Mouse (Mus musculus): ENCODE data around the gene Olfr1089. TPM values are rescaled to one million over a fixed set of nuclear protein-coding genes. Genes with fewer than 3 reads are reported as not detected.

The Olfr1089 gene
- total RNA-seq (2021), result not detected
- long read RNA-seq, experiment 1, result 0 reads
- long read RNA-seq, experiment 2, result 0 reads

- no peak for DNase-seq (ENCODE audit: low spot score)
Measured at GRCm38 (mm10) chr2:86733601-86734000, at the start of gene Olfr1089. Gene Olfr1089, minus strand, starts transcription at chr2:86733701.

DNA sequence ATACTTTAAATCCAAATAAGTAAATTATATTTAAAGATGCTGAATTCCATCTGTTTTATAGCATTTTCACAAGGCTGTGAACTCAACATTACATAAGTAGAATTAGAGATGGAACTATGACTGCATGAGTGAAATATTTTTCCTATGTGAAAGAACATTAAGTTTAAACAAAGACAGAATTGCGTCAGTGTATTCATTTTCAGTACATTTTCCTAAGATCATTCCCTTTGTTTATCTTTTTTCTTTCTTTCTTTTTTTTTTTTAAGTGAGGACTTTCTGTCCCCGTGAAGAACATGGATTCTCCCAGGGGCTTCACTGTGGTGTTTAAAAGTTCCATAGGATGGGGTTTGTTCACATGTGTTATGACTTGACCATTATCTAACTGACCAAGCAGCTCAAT lies 48.7 kb upstream of the Olfr1089 start, which contains the start of gene Olfr1093:
Gene Olfr1093, plus strand, starts transcription at position 301 of the 400 bp plus-strand sequence.
- DNase-seq (ENCODE audit: low spot score), result no peak

DNA sequence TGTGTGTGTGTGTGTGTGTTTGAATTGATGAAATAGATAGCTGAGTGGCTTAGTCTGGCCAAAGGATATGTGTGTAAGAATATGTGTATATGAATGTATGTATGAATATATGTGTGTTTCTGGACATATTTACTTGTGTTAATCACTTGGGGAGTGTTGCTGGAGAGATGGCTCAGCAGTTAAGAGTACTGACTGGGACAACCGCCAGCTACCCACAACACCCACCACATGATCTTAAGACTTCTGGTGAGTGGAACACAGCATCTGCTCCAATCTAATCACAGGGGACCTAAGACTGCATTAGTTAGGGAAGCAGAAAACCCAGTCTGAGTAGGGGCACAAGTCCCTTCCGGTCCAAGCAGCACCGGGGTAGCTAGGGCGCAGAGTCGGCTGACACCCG lies 27.5 kb upstream of the Olfr1089 start:
- DNase-seq (ENCODE audit: low spot score), result no peak

DNA sequence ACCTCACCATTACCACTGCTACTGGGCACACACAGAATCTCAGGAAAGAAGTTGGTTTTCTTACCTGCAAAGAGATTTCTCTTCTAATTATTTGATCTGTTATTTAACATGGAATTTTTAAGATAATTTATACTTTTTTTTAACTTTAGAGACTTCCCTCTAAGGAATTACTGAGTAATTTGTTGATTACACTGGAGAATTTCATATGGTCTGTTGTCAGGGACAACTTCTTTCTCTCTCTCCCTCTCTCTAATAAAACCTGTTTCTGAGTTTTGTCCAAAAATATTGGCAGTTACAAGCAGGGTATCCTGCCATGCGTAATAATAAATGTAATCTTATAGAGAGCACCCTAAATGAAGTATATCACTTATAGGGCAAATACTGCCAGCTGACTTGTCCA lies 25.4 kb upstream of the Olfr1089 start, which contains the start of gene Olfr1090:
Gene Olfr1090, minus strand, starts transcription at position 101 of the 400 bp plus-strand sequence.
- DNase-seq (ENCODE audit: low spot score), result no peak

DNA sequence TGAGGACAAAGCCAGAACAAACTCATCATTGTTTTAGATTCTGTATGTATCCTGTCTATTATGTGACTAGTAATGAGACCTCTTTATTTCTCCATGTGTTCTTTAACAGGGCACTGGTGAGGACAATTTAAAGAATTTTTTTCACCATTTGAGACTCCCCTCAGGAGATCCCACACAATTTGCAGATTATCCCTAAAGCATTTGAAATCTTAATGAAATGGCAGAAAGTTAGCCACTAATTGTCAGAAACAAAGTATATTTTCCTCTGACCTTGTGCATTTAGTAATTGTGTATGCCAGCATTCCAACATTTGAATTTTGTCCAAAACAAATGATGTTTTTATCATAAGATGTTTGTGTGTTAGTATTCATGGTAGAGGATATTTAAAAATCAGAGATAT lies 35.2 kb downstream of the Olfr1089 start, which contains the start of gene Olfr1087:
Gene Olfr1087, minus strand, starts transcription at position 101 of the 400 bp plus-strand sequence.
- DNase-seq (ENCODE audit: low spot score), result no peak

Other genes starting within 250 kb of the Olfr1089 start
- gene Olfr228, start 246.3 kb downstream of the Olfr1089 start, total RNA-seq (2021), result not detected
- gene Olfr1076, start 225.2 kb downstream of the Olfr1089 start, total RNA-seq (2021), result not detected
- gene Olfr1079, start 191.2 kb downstream of the Olfr1089 start, total RNA-seq (2021), result not detected
- gene Olfr1080, start 175.5 kb downstream of the Olfr1089 start, total RNA-seq (2021), result not detected
- gene Olfr1082, start 134.7 kb downstream of the Olfr1089 start, total RNA-seq (2021), result not detected
- not detected for gene Olfr1084, start 94.0 kb downstream of the Olfr1089 start, total RNA-seq (2021)
- gene Olfr1085, start 71.7 kb downstream of the Olfr1089 start, total RNA-seq (2021), result not detected
- gene Olfr1086, start 53.6 kb downstream of the Olfr1089 start, total RNA-seq (2021), result not detected
- gene Olfr1087, start 35.3 kb downstream of the Olfr1089 start, total RNA-seq (2021), result not detected
- gene Olfr1090, start 25.3 kb upstream of the Olfr1089 start, total RNA-seq (2021), result not detected
- not detected for gene Olfr1093, start 48.8 kb upstream of the Olfr1089 start, total RNA-seq (2021)
- gene Olfr141, start 76.3 kb upstream of the Olfr1089 start, total RNA-seq (2021), result not detected
- not detected for gene Olfr1094, start 91.0 kb upstream of the Olfr1089 start, total RNA-seq (2021)
- not detected for gene Olfr1095, start 118.0 kb upstream of the Olfr1089 start, total RNA-seq (2021)
- gene Gm13723, start 141.1 kb upstream of the Olfr1089 start, total RNA-seq (2021), result not detected
- not detected for gene Olfr1097, start 158.5 kb upstream of the Olfr1089 start, total RNA-seq (2021)
- gene Olfr1098, start 190.8 kb upstream of the Olfr1089 start, total RNA-seq (2021), result not detected
- gene Olfr1099, start 227.0 kb upstream of the Olfr1089 start, total RNA-seq (2021), result not detected
- gene Olfr1100, start 246.3 kb upstream of the Olfr1089 start, total RNA-seq (2021), result not detected

All from gastrocnemius, adult 18-20 months (tissue).